Mouse (Mus musculus): ENCODE measurements around the gene Nmnat2.

Gene Nmnat2

DNA sequence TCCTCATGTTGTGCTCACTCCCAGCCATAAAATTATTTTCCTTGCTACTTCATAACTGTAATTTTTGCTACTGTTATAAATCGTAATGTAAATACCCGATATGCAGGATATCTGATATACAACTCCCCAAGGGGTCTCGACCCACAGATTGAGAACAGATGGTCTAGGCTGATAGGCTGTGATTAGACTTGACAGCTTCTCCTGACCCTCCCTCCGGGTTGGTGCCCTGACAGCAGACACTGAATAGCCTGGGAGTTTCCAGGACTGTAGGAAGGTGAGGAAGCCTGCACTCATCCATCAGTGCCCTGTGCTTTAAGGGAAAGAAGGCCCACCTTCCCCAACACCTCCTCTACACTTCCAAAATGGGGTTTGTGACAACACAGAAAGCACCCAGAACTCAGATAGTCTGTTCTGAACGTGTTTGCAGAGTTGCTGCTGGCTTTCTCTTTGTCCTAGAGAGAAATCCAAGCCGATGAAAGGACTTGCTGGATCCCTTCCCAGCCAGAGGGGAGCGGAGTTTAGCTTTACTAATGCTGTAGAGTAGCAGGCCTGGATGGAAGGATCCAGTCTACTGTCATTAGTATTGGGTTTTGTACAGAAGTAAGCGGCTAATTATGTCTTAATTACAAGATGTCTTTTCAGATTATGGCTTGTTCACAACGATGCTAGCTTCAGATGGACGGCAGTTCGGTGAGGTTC lies 61.8 kb downstream of the Nmnat2 start:
- no peak for DNase-seq (ENCODE audit: extremely low read depth, insufficient read length, low spot score)

GRCm38 (mm10) chr1:153019128-153019527 lies 64.3 kb downstream of the Nmnat2 start:
- DNase-seq (ENCODE audit: extremely low read depth, insufficient read length, low spot score): no peak

- DNase-seq (ENCODE audit: extremely low read depth, insufficient read length, low spot score): no peak
These were observed 64.8 kb downstream of the Nmnat2 start for GRCm38 (mm10) chr1:153019623-153020022.

DNA sequence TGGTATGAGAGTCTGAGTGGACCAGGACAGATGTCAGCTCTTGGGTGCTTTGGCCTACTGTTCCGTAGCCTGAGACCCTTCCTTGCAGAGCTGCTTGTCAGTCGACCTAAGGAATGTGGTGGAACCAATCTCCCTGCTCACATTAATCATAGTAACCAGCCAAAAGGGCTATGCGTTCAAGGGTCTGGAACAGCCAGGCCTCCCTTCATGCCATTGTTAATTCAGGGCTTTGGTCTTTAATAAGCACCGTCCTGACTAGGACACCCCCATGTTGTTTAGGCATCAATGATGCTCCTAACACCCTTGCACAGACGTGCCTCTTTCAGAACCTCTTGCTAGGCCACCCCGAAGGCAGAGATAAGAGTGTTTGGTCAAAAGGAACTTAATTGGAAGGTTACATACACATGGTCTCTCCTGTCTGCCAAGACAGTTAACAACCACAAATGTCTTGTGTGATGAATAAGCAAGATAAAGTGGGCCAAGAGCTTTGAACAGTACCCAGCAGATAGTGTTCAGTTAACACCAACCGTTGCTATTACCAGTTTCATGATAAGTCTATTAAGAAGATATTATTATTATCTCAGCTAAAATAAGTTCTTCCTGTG lies 66.3 kb downstream of the Nmnat2 start:
- no peak for DNase-seq (ENCODE audit: extremely low read depth, insufficient read length, low spot score)

DNA sequence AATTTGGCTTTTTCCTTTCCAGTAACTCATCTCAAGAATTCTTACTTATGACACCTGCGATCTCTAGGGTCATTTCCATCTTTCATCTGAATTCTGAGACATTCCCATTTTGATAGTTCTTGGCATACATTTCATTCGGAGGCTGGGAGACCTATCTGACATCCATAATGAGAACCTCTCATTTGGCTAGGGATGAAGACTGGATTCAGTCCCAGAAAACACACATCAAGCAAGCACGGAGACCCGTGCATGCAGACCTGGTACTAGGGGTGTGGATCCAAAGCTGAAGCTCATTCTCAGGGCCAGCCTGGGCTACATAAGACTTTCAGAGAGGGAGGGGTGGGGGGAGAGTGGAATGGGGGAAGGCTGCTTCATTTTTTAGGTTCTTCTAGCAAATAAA lies 68.2 kb downstream of the Nmnat2 start:
- no peak for DNase-seq (ENCODE audit: extremely low read depth, insufficient read length, low spot score)

DNA sequence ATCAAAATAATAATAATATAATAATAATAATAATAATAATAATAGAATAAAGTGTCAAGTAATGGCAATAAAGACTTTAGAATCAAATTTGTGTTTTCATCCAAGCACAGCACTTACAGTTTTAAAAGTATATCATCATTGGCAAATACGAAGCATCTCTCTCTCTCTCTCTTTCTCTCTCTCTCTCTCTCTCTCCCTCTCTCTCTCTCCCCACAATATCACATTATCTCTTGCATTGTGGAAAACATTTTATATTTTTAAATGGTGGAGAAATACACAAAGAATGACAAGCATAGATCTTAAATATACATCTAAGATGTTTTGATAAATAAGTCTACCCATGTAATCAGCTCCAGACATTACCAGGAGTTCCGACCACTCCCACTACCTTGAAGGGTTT lies 69.1 kb downstream of the Nmnat2 start:
- no peak for DNase-seq (ENCODE audit: extremely low read depth, insufficient read length, low spot score)

DNA sequence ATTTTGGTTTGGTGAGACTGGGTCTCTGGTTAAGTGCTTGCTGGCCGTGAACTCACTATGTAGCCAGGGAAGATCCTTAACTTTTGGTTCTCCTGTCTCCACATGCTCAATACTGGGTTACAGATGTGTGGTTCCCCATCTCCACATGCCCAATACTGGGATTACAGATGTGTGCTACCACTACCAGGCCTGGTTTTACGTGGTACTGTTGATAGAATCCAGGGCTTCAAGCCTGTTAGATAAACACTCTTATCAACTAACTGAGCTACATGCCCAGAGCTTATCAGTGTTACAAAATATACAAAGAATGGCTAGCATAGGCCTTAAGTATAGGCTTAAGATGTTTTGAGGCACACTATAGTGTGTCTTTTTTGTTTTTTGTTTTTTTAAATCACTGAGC lies 69.7 kb downstream of the Nmnat2 start:
- DNase-seq (ENCODE audit: extremely low read depth, insufficient read length, low spot score): no peak

DNA sequence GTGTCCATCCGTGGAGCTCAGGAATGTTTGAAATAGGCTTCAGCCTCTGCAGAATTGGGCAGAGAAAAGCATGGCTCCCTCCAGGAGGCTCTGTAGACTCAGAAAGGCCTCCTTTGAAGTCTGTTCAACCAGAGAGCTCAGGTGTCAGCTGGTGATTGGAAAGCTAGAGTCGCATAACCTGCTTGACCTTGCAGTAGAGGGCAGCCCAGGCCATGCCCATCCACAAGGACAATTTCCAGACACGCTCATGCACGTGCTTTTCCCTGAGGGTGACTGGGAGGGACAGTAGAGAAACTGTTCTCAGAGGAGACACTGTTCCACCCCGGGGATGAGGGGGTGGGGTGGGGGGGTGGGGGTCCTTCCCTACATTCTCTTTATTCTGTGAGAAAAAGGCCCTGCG lies 76.6 kb downstream of the Nmnat2 start:
- no peak for DNase-seq (ENCODE audit: extremely low read depth, insufficient read length, low spot score)

GRCm38 (mm10) chr1:153031954-153032353 lies 77.2 kb downstream of the Nmnat2 start:
- DNase-seq (ENCODE audit: extremely low read depth, insufficient read length, low spot score): no peak

- DNase-seq (ENCODE audit: extremely low read depth, insufficient read length, low spot score): no peak
These were observed 78.5 kb downstream of the Nmnat2 start for GRCm38 (mm10) chr1:153033145-153033908.

DNA sequence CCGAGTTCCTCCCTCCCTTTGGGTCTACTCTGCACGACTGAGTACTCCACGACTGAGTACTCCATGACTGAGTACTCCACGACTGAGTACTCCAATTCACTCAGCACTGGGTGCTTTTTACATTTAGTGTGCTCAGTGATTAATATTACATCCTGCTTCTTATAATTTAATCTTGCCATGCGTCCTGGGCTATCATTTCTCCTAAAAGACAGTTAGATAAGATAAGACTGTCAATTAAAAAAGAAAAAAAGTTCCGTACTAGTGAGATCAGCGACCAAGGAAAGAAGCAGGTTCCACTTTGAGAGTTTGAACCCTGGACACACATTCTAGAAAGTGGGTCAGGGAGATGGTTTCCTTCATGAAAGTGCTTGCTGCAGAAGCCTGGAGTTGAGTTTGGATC lies 79.3 kb downstream of the Nmnat2 start:
- DNase-seq (ENCODE audit: extremely low read depth, insufficient read length, low spot score): no peak

- DNase-seq (ENCODE audit: extremely low read depth, insufficient read length, low spot score): no peak
These were observed 80.6 kb downstream of the Nmnat2 start for GRCm38 (mm10) chr1:153035328-153035944.

GRCm38 (mm10) chr1:153037353-153038345 lies 82.9 kb downstream of the Nmnat2 start:
- no peak for DNase-seq (ENCODE audit: extremely low read depth, insufficient read length, low spot score)

DNA sequence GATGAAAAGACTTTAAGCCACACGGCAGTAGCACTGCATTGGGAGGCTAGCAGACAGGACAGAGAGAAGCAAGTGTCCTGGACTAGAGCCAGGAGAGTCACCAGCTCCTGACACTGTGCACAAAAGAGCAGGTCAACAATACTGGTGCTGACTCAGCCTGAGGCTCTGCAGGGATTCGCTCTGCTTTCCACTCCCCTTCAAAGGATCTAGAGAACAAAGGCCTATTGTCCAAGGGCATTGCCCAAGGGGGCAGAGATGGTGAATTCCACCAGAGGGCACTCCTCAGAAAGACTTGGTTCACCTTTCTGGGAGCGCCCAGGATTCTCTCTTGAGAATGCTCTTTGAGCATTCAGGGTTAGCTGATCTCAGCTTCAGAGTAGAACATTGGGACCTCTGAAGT lies 85.3 kb downstream of the Nmnat2 start:
- peak; percentile 71 for DNase-seq (ENCODE audit: extremely low read depth, insufficient read length, low spot score)

GRCm38 (mm10) chr1:153041046-153041445 lies 86.3 kb downstream of the Nmnat2 start:
- no peak for DNase-seq (ENCODE audit: extremely low read depth, insufficient read length, low spot score)

- no peak for DNase-seq (ENCODE audit: extremely low read depth, insufficient read length, low spot score)
These were observed 87.5 kb downstream of the Nmnat2 start for GRCm38 (mm10) chr1:153042318-153042717.

DNA sequence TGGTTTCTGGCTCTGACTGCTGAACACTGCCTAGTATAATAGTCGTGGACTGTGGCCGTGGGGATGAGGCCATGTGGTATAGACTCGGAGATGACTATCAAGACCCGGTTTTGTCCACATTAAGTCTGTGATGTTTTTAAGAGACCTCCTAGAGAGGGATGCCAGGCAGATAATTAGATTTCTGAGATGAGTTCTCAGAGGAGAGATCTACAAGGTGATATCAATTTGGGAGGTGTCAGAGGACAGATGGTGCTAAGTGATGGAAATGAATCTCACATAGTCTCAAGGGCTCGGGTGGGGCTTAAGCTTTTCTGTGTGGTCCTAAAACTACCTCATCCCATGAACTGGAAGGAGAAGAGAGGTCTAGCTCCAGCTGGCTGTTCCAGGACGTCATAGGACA lies 88.5 kb downstream of the Nmnat2 start:
- DNase-seq (ENCODE audit: extremely low read depth, insufficient read length, low spot score): no peak

- DNase-seq (ENCODE audit: extremely low read depth, insufficient read length, low spot score): peak; percentile 22
These were observed 90.6 kb downstream of the Nmnat2 start for GRCm38 (mm10) chr1:153045368-153045767.

GRCm38 (mm10) chr1:153048147-153048878 lies 93.5 kb downstream of the Nmnat2 start:
- DNase-seq (ENCODE audit: extremely low read depth, insufficient read length, low spot score): peak; percentile 56

- DNase-seq (ENCODE audit: extremely low read depth, insufficient read length, low spot score): no peak
These were observed 94.7 kb downstream of the Nmnat2 start for GRCm38 (mm10) chr1:153049451-153049850.
